ENCODE assay signal across 15 mouse cellular contexts in genomic region chr3:152605849-152606248, GRCm38 (mm10).
A peak's percentile ranks its signal among the peaks of the same experiment; 100 is the strongest.
DNase-seq lines count a peak whose midpoint lies in the region; ATAC-seq lines count a peak whose summit lies in the region.
"Had no signal": no experiment of that assay in that cellular context is flagged by ENCODE, and none has a peak within 500 bp of the region (broad histone marks: within the 10 kb centered on the region; RNA-seq: fewer than 3 reads in every experiment).

No protein-coding gene starts in this region.

- no peak overlapping the region for H3K27ac ChIP-seq in hindbrain, embryonic 15.5 days (replicated peaks)
- H3K27ac ChIP-seq in hindbrain, embryonic 14.5 days = no peak overlapping the region
- no peak overlapping the region for H3K27ac ChIP-seq in intestine, embryonic 15.5 days
- H3K27ac ChIP-seq: embryonic facial prominence, embryonic 15.5 days; kidney, postnatal 0 days; midbrain, embryonic 12.5 days had no signal

- H3K4me2 ChIP-seq in hindbrain, embryonic 15.5 days = no peak overlapping the region
- no peak overlapping the region for H3K4me2 ChIP-seq in hindbrain, embryonic 14.5 days (replicated peaks)
- H3K4me2 ChIP-seq in intestine, embryonic 15.5 days (replicated peaks) = no peak overlapping the region
- H3K4me2 ChIP-seq: embryonic facial prominence, embryonic 15.5 days; midbrain, embryonic 12.5 days had no signal

- 64% methylated on average over 11 of the region's 11 CpGs for WGBS in hindbrain, embryonic 15.5 days
- WGBS in hindbrain, embryonic 14.5 days = 70% methylated on average over 11 of the region's 11 CpGs
- WGBS in intestine, embryonic 15.5 days = 58% methylated on average over 11 of the region's 11 CpGs

- no peak overlapping the region for H3K9ac ChIP-seq in hindbrain, embryonic 15.5 days
- H3K9ac ChIP-seq in hindbrain, embryonic 14.5 days = no peak overlapping the region
- H3K9ac ChIP-seq in intestine, embryonic 15.5 days = no peak overlapping the region
- H3K9ac ChIP-seq: embryonic facial prominence, embryonic 15.5 days; midbrain, embryonic 12.5 days had no signal

- H3K4me1 ChIP-seq in hindbrain, embryonic 15.5 days (replicated peaks) = no peaks in the 10 kb centered on the region
- H3K4me1 ChIP-seq in hindbrain, embryonic 14.5 days (replicated peaks; ENCODE audit: control insufficient read depth, insufficient read depth, low read length) = no peaks in the 10 kb centered on the region
- no peaks in the 10 kb centered on the region for H3K4me1 ChIP-seq in intestine, embryonic 15.5 days (replicated peaks)
- H3K4me1 ChIP-seq: embryonic facial prominence, embryonic 15.5 days; midbrain, embryonic 12.5 days had no signal

- intact Hi-C loops in heart, postnatal 36 days (cut with DNase I) = no loop called here

- H3K4me3 ChIP-seq in hindbrain, embryonic 15.5 days = no peak overlapping the region
- no peak overlapping the region for H3K4me3 ChIP-seq in hindbrain, embryonic 14.5 days (replicated peaks; ENCODE audit: low read length)
- no peak overlapping the region for H3K4me3 ChIP-seq in intestine, embryonic 15.5 days (replicated peaks)
- H3K4me3 ChIP-seq: embryonic facial prominence, embryonic 15.5 days; midbrain, embryonic 12.5 days had no signal

- no peaks in the 10 kb centered on the region for H3K27me3 ChIP-seq in hindbrain, embryonic 15.5 days
- no peaks in the 10 kb centered on the region for H3K27me3 ChIP-seq in hindbrain, embryonic 14.5 days (ENCODE audit: control insufficient read depth, insufficient read depth, low read length)
- no peaks in the 10 kb centered on the region for H3K27me3 ChIP-seq in intestine, embryonic 15.5 days (replicated peaks)
- H3K27me3 ChIP-seq: embryonic facial prominence, embryonic 15.5 days; midbrain, embryonic 12.5 days had no signal

- ATAC-seq in hindbrain, embryonic 15.5 days (ENCODE audit: low FRiP score, low read depth) = peak; percentile 65; the same call in 1 of the 2 replicates
- ATAC-seq in hindbrain, embryonic 14.5 days (ENCODE audit: low FRiP score) = no peak
- no peak for ATAC-seq in intestine, embryonic 15.5 days
- ATAC-seq: lung, postnatal 0 days had no signal

- H3K9me3 ChIP-seq in hindbrain, embryonic 15.5 days = no peaks in the 10 kb centered on the region
- H3K9me3 ChIP-seq in hindbrain, embryonic 14.5 days (ENCODE audit: control insufficient read depth, low read length) = no peaks in the 10 kb centered on the region
- H3K9me3 ChIP-seq in intestine, embryonic 15.5 days = no peaks in the 10 kb centered on the region
- H3K9me3 ChIP-seq: embryonic facial prominence, embryonic 15.5 days; midbrain, embryonic 12.5 days had no signal

- no peak for DNase-seq in hindbrain, embryonic 14.5 days (ENCODE audit: low spot score)
- peak; percentile 40 to 53 for DNase-seq in frontal cortex, postnatal 10 days (ENCODE audit: low spot score in 2 of 2)
- peak; percentile 71 to 81 for DNase-seq in left cerebral cortex, adult 18-20 months (ENCODE audit: low spot score in 2 of 2)
- peak; percentile 73 to 87 for DNase-seq in right cerebral cortex, postnatal 10 days (ENCODE audit: low spot score in 2 of 2)
- no peak for DNase-seq in urinary bladder, adult 18-20 months (ENCODE audit: low spot score in 2 of 2)
- no peak for DNase-seq in heart, postnatal 36 days
- DNase-seq: adrenal gland, postnatal 25 days; cerebellum, postnatal 36 days; heart, adult 18-20 months had no signal

- H3K36me3 ChIP-seq in hindbrain, embryonic 15.5 days = no peaks in the 10 kb centered on the region
- H3K36me3 ChIP-seq in hindbrain, embryonic 14.5 days (replicated peaks; ENCODE audit: control insufficient read depth, insufficient read depth) = no peaks in the 10 kb centered on the region
- H3K36me3 ChIP-seq in intestine, embryonic 15.5 days = no peaks in the 10 kb centered on the region
- H3K36me3 ChIP-seq: embryonic facial prominence, embryonic 15.5 days; midbrain, embryonic 12.5 days had no signal

Comparison
In these comparisons a context has a peak if more than half of its experiments do, and no peak if none do; other contexts are left out.
1. DNase-seq: peak in frontal cortex, postnatal 10 days (2 of 2), left cerebral cortex, adult 18-20 months (2 of 2) and right cerebral cortex, postnatal 10 days (2 of 2); none in hindbrain, embryonic 14.5 days (single experiment), urinary bladder, adult 18-20 months (0 of 2) and heart, postnatal 36 days (0 of 2).